Mouse (Mus musculus): Measurements from ENCODE around the gene Rpl10.

DNA sequence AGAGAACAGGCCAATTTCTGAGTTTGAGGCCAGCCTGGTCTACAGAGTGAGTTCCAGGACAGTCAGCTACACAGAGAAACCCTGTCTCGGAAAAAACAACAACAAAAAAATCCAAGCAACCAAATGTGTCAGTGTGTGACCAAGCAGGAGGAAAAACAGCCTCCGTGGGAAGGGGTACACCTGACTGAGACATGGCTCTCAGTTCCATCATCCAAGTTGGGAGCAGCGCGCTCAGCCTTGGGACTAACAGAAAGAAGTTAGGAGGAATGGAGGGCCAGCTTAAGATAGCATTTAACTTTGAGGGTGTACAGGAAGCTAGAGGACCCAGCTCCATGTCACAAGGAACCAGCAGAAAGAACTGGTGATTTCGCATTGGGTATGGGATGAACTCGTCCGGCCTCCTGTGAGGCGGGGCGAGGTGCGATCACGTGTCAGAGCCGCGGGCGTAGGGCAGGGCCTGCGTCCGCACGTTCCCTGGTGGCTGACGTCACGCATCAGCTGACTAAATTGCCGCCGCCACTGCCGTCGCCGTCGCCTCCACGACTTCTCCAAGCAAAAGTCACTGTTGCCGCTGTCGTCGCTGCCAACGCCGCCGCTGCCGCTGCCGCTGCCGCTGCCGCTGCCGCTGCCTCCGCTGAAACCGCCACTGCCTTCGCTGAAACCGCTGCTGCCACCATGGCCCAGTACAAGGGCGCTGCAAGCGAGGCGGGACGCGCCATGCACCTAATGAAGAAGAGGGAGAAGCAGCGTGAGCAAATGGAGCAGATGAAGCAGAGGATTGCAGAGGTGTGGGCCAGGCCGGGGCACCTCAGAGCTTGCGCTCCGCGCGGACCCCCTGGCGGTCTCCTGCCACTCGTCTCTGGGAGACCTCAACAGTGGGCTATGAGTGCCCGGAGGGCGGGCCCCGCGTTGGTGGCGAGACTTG, 42.2 kb downstream of the Rpl10 start, which contains the start of gene Fam50a:
- no peak for TF ChIP-seq CTCF (IDR thresholded peaks at IDR 0.05; ENCODE audit: low read depth, low read length)
- TF ChIP-seq TAL1 (conservative IDR thresholded peaks at IDR 0.05; ENCODE audit: low read depth, low read length) = no peak
